Mouse (Mus musculus) megakaryocyte, embryonic 14.5 days (primary cell): Measurements from ENCODE around the gene Acta1. TPM values are rescaled to one million over a fixed set of nuclear protein-coding genes. Genes with fewer than 3 reads are reported as not detected.

Source experiments
- H3K27me3 ChIP-seq: replicated peaks from 2 replicates; pipeline ENCODE3; 2012; ENCODE audit warnings: inconsistent platforms
- H3K36me3 ChIP-seq: replicated peaks from 2 replicates; pipeline ENCODE3; 2012; ENCODE audit warnings: low read length, inconsistent platforms, mixed read lengths
- H3K4me1 ChIP-seq: 2 replicates; pipeline ENCODE4 v1.6.1; 2012; ENCODE audit warnings: inconsistent platforms
- H3K4me3 ChIP-seq: replicated peaks from 2 replicates; pipeline ENCODE3; 2012; ENCODE audit warnings: moderate library complexity, mild to moderate bottlenecking, inconsistent platforms
- H3K9me3 ChIP-seq: 2 replicates; pipeline ENCODE4 v1.6.1; 2012; ENCODE audit warnings: inconsistent platforms
- FLI1 ChIP-seq: IDR thresholded peaks from 2 replicates; pipeline ENCODE4 v1.6.1; 2012; ENCODE audit warnings: low read length, inconsistent platforms, mixed read lengths
- GATA1 ChIP-seq: IDR thresholded peaks from 3 replicates; pipeline ENCODE4 v1.6.1; 2012; ENCODE audit warnings: mixed read lengths, low read length, inconsistent platforms, borderline replicate concordance
- polyA plus RNA-seq: library from polyadenylated mRNA; stranded (reverse); fragments of >175 nt; gene quantifications from 2 replicates; pipeline ENCODE4 v1.2.3, GENCODE M21; 2012; ENCODE audit warnings: low replicate concordance; ENCODE audit not compliant: insufficient read depth

Gene Acta1
- polyA plus RNA-seq, 1 experiment: 0.45 TPM

- Histone ChIP-seq H3K36me3 (no peaks in the 10 kb centered on the region), H3K4me1 (peaks cover 39% of the 10 kb centered on the region), H3K4me3 (no peak overlapping the region), H3K27me3 (peaks cover 87% of the 10 kb centered on the region), H3K9me3 (peaks cover 15% of the 10 kb centered on the region; the same call in 1 of the 2 replicates)
- TF ChIP-seq FLI1: no peak
- no peak for TF ChIP-seq GATA1
These were observed 6.6 kb downstream of the Acta1 start for GRCm38 (mm10) chr8:123887956-123888355.

- Histone ChIP-seq H3K36me3 (no peaks in the 10 kb centered on the region), H3K4me3 (no peak overlapping the region), H3K9me3 (peaks cover 8% of the 10 kb centered on the region; the same call in 1 of the 2 replicates), H3K27me3 (peaks cover 87% of the 10 kb centered on the region), H3K4me1 (peaks cover 39% of the 10 kb centered on the region)
- TF ChIP-seq FLI1: no peak
- no peak for TF ChIP-seq GATA1
These were observed 7.4 kb downstream of the Acta1 start for GRCm38 (mm10) chr8:123887163-123887562.

- Histone ChIP-seq H3K27me3 (peaks cover 80% of the 10 kb centered on the region), H3K9me3 (peaks cover 4% of the 10 kb centered on the region; the same call in 1 of the 2 replicates), H3K4me3 (peak overlapping the region; percentile 42), H3K4me1 (peaks cover 39% of the 10 kb centered on the region), H3K36me3 (no peaks in the 10 kb centered on the region)
- TF ChIP-seq GATA1 (no peak), FLI1 (no peak)
These were observed 9.6 kb downstream of the Acta1 start for GRCm38 (mm10) chr8:123884721-123885565.

- TF ChIP-seq FLI1 (no peak), GATA1 (no peak)
- no peaks in the 10 kb centered on the region for H3K36me3 ChIP-seq
- H3K4me3 ChIP-seq: peak overlapping the region; percentile 51
- H3K27me3 ChIP-seq: peaks cover 82% of the 10 kb centered on the region
- H3K4me1 ChIP-seq: peaks cover 45% of the 10 kb centered on the region
- peaks cover 4% of the 10 kb centered on the region; the same call in 1 of the 2 replicates for H3K9me3 ChIP-seq
These were observed 11.5 kb downstream of the Acta1 start for GRCm38 (mm10) chr8:123883094-123883493.

- peaks cover 82% of the 10 kb centered on the region for H3K27me3 ChIP-seq
- H3K36me3 ChIP-seq: no peaks in the 10 kb centered on the region
- peaks cover 45% of the 10 kb centered on the region for H3K4me1 ChIP-seq
- no peak overlapping the region for H3K4me3 ChIP-seq
- TF ChIP-seq GATA1 (no peak), FLI1 (no peak)
- peaks cover 4% of the 10 kb centered on the region; the same call in 1 of the 2 replicates for H3K9me3 ChIP-seq
These were observed 12.1 kb downstream of the Acta1 start for GRCm38 (mm10) chr8:123882412-123882811.

GRCm38 (mm10) chr8:123880821-123881350 lies 13.7 kb downstream of the Acta1 start:
- Histone ChIP-seq H3K4me3 (no peak overlapping the region), H3K27me3 (peaks cover 67% of the 10 kb centered on the region), H3K9me3 (no peaks in the 10 kb centered on the region), H3K36me3 (no peaks in the 10 kb centered on the region), H3K4me1 (peaks cover 53% of the 10 kb centered on the region)
- no peak for TF ChIP-seq GATA1
- TF ChIP-seq FLI1: no peak

- Histone ChIP-seq H3K4me1 (peaks cover 60% of the 10 kb centered on the region), H3K9me3 (no peaks in the 10 kb centered on the region), H3K36me3 (no peaks in the 10 kb centered on the region), H3K4me3 (no peak overlapping the region), H3K27me3 (peaks cover 62% of the 10 kb centered on the region)
- TF ChIP-seq GATA1 (no peak), FLI1 (no peak)
These were observed 14.3 kb downstream of the Acta1 start for GRCm38 (mm10) chr8:123880271-123880670.

GRCm38 (mm10) chr8:123877865-123878264 lies 16.7 kb downstream of the Acta1 start:
- peaks cover 55% of the 10 kb centered on the region for H3K27me3 ChIP-seq
- H3K36me3 ChIP-seq: no peaks in the 10 kb centered on the region
- peaks cover 47% of the 10 kb centered on the region for H3K4me1 ChIP-seq
- H3K4me3 ChIP-seq: no peak overlapping the region
- H3K9me3 ChIP-seq: no peaks in the 10 kb centered on the region
- no peak for TF ChIP-seq GATA1
- TF ChIP-seq FLI1: no peak

- Histone ChIP-seq H3K27me3 (peaks cover 30% of the 10 kb centered on the region), H3K36me3 (no peaks in the 10 kb centered on the region), H3K9me3 (no peaks in the 10 kb centered on the region), H3K4me3 (no peak overlapping the region), H3K4me1 (peaks cover 32% of the 10 kb centered on the region)
- TF ChIP-seq FLI1 (no peak), GATA1 (no peak)
These were observed 20.2 kb downstream of the Acta1 start for GRCm38 (mm10) chr8:123874324-123874723.

GRCm38 (mm10) chr8:123873364-123873763 lies 21.2 kb downstream of the Acta1 start:
- Histone ChIP-seq H3K9me3 (no peaks in the 10 kb centered on the region), H3K27me3 (peaks cover 24% of the 10 kb centered on the region), H3K4me3 (no peak overlapping the region), H3K4me1 (peaks cover 27% of the 10 kb centered on the region), H3K36me3 (no peaks in the 10 kb centered on the region)
- TF ChIP-seq GATA1 (no peak), FLI1 (no peak)
